ENCODE assay signal across 28 mouse cellular contexts in genomic region chr1:75866556-75866955, GRCm38 (mm10).
DNase-seq lines count a peak whose midpoint lies in the region; ATAC-seq and TF ChIP-seq lines count a peak whose summit lies in the region.
"Had no signal": no experiment of that assay in that cellular context is flagged by ENCODE, and none has a peak within 500 bp of the region (broad histone marks: within the 10 kb centered on the region; RNA-seq: fewer than 3 reads in every experiment).

No protein-coding gene starts in this region.

- ATAC-seq in lung, embryonic 14.5 days (ENCODE audit: insufficient read depth) = peak; percentile 28; the same call in 1 of the 2 replicates
- ATAC-seq: activated CD4-positive, CD25-positive, alpha-beta regulatory T cell, adult 4 months; forebrain, embryonic 13.5 days; forebrain, embryonic 16.5 days; hindbrain, postnatal 0 days; inflammation-experienced regulatory T-cells, adult 6 months; intestine, embryonic 16.5 days had no signal

- no peak overlapping the region for H3K9ac ChIP-seq in lung, embryonic 14.5 days
- H3K9ac ChIP-seq: embryonic facial prominence, embryonic 12.5 days; forebrain, embryonic 13.5 days; heart, embryonic 12.5 days; heart, embryonic 15.5 days; hindbrain, embryonic 14.5 days had no signal

- H3K9me3 ChIP-seq in lung, embryonic 14.5 days (ENCODE audit: low read depth, low read length) = no peaks in the 10 kb centered on the region
- H3K9me3 ChIP-seq: embryonic facial prominence, embryonic 12.5 days; forebrain, embryonic 10.5 days; forebrain, embryonic 13.5 days; heart, embryonic 12.5 days; heart, embryonic 15.5 days had no signal

- H3K4me2 ChIP-seq in lung, embryonic 14.5 days = no peak overlapping the region
- H3K4me2 ChIP-seq: embryonic facial prominence, embryonic 12.5 days; forebrain, embryonic 13.5 days; heart, embryonic 12.5 days; heart, embryonic 15.5 days; hindbrain, embryonic 14.5 days had no signal

- H3K27ac ChIP-seq in lung, embryonic 14.5 days (ENCODE audit: low read depth) = no peak overlapping the region
- H3K27ac ChIP-seq: embryonic facial prominence, embryonic 12.5 days; forebrain, embryonic 10.5 days; forebrain, embryonic 13.5 days; gastrocnemius, adult 2 months; heart, embryonic 15.5 days; hindbrain, embryonic 14.5 days; hindbrain, postnatal 0 days had no signal

- no peaks in the 10 kb centered on the region; the same call in 1 of the 2 replicates for H3K4me1 ChIP-seq in lung, embryonic 14.5 days (ENCODE audit: insufficient read depth)
- H3K4me1 ChIP-seq: embryonic facial prominence, embryonic 12.5 days; forebrain, embryonic 10.5 days; forebrain, embryonic 13.5 days; heart, embryonic 12.5 days; heart, embryonic 15.5 days had no signal

- H3K36me3 ChIP-seq in lung, embryonic 14.5 days (ENCODE audit: insufficient read depth) = no peaks in the 10 kb centered on the region
- H3K36me3 ChIP-seq: embryonic facial prominence, embryonic 12.5 days; forebrain, embryonic 10.5 days; heart, embryonic 12.5 days; heart, embryonic 15.5 days had no signal

- H3K27me3 ChIP-seq in lung, embryonic 14.5 days (ENCODE audit: insufficient read depth, low read length) = no peaks in the 10 kb centered on the region
- H3K27me3 ChIP-seq: embryonic facial prominence, embryonic 12.5 days; forebrain, embryonic 13.5 days; heart, embryonic 12.5 days; heart, embryonic 15.5 days had no signal

- 42% methylated on average over 6 of the region's 6 CpGs for WGBS in lung, embryonic 14.5 days

- peak; percentile 10 for DNase-seq in embryo, embryonic 10 days (ENCODE audit: low spot score)
- DNase-seq in embryo, embryonic 11 days = no peak
- peak; percentile 62 for DNase-seq in lung, embryonic 14.5 days
- DNase-seq in lung, postnatal 25 days (ENCODE audit: low spot score) = no peak
- peak; percentile 31 for DNase-seq in forelimb bud, embryonic 11.5 days (ENCODE audit: low read depth, low spot score)
- no peak for DNase-seq in spleen, postnatal 4 days (ENCODE audit: low spot score in 2 of 2)
- DNase-seq: adrenal gland, postnatal 10 days; adrenal gland, postnatal 36 days; cerebellum, adult 11 months; cerebellum, adult 2 months; cerebellum, adult 9-11 months; cerebellum, postnatal 25 days; gastrocnemius, adult 2 months; gastrocnemius, postnatal 14 days; heart, adult 18-20 months; heart, postnatal 10 days; heart, postnatal 4 days had no signal

- H3K4me3 ChIP-seq in lung, embryonic 14.5 days (ENCODE audit: low read depth, low read length) = no peak overlapping the region
- H3K4me3 ChIP-seq: embryonic facial prominence, embryonic 12.5 days; forebrain, embryonic 10.5 days; forebrain, embryonic 13.5 days; gastrocnemius, adult 2 months; heart, embryonic 12.5 days; heart, embryonic 15.5 days had no signal

- no peak for TF ChIP-seq CTCF in lung, embryonic 14.5 days (IDR thresholded peaks at IDR 0.05; ENCODE audit: low read depth)

Comparison
In these comparisons a context has a peak if more than half of its experiments do, and no peak if none do; other contexts are left out.
1. DNase-seq: peak in embryo, embryonic 10 days (single experiment), lung, embryonic 14.5 days (single experiment) and forelimb bud, embryonic 11.5 days (single experiment); none in embryo, embryonic 11 days (single experiment), lung, postnatal 25 days (single experiment) and spleen, postnatal 4 days (0 of 2).